Mouse (Mus musculus): ENCODE measurements around the gene Ywhae. TPM values are rescaled to one million over a fixed set of nuclear protein-coding genes. Genes with fewer than 3 reads are reported as not detected.

The Ywhae gene
- total RNA-seq, 2 experiments from 2014 or later = 591 to 594 TPM

DNA sequence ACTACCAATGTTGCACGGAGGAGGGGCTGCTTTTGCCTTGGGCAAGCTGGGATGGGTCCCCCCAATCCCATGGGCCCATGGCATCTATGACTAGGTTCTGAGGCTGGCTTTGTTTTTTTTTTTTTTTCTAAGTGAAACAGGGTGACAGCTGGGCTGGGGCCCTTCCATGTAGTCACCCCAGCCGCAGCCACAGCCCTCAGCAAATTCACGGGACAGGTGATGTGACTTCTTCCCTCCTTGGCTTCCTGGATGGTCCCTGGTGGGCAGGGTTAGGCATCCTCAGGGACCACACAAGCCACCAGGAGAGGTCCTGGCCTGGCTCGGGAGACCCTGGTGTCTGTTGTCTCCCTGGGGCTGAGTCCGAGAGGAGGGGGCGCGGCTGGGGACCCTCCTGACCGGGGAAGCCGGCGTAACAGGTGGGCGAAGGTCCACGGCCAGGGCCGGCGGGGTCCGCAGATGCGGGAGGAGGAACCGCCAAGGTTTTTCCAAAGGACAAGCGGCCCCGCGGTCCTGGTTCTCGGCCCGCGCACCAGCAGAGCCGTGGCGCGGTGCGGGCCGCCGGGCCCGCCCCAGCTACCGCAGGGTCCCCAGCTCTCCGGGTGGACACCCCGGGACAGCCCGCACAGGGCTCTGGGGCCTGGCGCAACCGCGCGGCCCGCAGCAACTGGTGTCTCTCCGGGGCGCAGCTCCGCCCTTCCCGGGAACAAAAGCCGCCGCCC lies 62.1 kb downstream of the Ywhae start:
- no peak for DNase-seq

- peak; percentile 55 for DNase-seq
These were observed 62.6 kb downstream of the Ywhae start for GRCm38 (mm10) chr11:75795321-75795636.

DNA sequence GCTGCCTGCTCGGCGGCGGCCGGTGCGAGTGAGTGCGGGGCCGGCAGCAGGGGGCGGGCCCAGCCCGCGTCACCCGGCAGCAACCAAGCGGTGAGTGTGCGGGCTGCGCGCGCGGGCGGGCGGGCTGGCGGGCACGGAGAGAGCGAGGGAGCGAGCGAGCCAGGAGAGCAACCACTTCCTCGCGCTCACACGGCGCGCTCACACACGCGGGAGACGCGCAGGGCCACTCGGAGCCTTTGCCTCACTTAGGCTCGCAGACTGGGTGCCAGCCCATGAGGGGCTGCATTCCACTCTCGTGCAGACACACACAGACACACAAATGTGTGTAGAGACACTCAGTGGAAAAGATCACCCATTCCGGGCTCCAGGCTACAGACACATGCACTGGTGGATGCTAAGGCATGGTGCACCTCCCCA lies 63.4 kb downstream of the Ywhae start, which contains the start of gene Doc2b:
Doc2b (minus strand) TSS at position 21 of the 417 bp plus-strand sequence.
- peak; percentile 78 for DNase-seq

DNA sequence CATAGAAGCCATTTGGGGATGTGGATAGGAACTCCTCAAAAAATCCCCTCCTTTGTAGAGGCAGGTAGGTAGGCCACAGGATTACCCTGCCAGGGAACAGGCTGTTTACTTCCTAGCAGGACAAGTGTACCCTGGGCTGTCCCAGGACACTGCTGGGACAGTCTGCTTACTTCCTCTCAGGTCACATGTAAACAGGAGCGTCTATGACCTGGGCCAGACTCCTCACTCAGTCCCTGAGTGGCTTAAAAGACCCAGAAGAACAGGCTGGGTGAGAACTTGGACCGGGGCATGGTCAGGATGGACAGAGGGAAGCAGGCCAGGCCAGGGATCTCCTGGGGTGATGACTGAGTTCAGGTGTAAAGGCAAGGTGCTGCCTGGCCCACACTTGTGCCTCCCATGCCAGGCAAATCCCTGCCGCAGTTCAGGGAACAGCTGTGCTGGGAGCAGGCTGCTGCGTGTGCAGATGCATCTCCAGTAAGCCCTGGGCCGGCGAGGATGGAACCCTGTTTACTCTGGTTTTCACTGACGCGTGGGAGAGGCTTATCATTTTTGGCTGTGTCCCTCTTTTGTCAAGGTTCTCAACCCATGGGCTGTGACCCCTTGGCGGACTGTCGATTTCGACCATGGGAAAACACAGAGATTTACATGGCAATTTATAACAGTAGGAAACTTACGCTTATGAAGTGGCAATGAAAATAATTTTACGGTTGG lies 64.0 kb downstream of the Ywhae start:
- DNase-seq = no peak

DNA sequence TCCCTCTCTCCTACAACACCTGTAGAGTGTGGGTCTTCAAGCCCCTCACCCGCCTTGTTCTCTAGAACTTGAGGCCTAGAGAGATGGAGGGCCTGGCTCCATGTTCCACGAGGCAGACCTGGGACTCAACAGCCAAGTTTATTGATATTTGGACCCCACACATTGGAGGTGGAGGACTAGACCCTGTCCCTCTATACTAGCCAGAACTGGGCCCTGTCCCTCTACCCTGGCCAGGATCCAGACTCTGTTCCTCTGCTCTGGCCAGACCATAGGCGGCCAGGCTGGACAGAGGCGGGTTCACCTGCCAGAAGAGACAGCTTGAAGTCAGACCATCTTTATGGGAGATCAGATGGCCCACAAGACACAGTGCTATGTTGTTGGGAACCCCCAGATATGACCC lies 68.7 kb downstream of the Ywhae start:
- no peak for DNase-seq

DNA sequence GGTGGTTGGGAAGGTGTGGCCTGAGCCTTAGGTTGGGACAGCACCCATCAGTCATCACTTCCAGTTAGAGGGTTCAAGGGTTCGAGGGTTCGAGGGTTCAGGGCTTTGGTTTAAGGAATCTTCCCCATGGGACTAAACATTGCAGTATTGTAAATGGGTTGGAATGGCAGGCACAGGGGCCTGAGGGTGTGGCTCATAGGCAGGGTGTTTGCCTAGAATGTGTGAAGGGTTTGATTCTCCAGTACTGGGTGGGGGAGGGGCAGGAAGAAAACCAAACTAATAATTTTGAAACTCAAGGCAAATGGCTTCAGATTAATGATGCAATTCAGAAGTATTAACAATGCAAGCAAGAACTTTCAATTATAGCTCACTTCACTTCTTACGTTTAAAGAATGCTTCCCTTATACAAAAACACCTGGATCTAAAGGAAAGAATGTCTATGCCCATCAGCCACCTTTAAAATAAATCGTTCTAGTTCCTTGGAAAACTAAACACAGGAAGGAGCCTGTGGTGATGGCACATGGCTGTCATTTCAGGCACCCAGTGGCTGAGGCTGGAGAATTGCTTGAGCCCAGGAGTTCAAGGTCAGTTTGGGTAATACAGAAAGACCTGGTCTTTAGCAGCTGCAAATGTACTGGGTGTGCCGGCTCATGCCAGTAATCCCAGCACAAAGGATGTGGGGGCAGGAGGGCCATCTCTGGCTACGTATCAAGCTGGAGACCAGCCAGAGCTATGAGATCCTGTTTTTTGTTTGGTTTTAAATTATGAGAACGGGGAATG lies 69.3 kb downstream of the Ywhae start:
- no peak for DNase-seq

DNA sequence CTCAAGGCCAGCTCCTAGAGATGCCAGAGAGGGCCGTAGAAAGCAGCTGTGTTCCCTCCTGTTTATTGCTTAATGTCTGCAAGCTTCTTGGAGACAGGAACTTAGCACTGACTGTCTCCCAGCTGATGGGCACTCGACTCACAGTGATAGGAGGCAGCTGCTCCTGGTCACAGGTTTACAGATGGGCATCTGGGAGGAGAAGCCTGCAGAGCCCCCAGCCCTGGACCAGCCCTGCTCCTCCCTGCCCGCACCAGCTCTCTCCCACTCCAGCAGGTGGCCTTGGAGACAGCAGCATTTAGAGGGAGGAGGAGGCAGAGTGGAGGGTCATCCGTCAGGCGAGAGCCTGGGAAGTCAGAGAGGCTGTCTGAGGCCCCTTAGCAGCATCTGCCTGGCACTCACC lies 74.8 kb downstream of the Ywhae start:
- DNase-seq = peak; percentile 41

DNA sequence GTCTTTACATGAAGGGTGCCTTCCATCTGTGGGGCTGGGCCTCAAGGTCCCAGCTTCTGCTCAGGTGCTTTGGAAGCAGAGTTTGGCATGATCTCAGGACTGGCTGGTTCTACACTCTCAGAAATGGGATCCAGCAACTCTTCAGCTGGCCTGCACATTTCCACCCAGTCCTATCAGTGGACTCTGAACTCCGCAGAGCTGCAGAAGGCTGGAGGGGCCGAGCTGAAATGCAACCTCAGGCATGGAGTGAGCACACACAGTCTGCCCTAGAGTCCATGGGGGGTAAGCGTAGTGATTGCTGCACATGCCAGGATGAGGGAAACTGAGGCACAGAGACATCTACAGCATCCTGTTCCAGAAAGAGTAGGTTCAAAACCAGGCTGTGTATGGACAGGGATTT lies 77.9 kb downstream of the Ywhae start:
- DNase-seq = no peak

- peak; percentile 97 for DNase-seq
These were observed 79.2 kb downstream of the Ywhae start for GRCm38 (mm10) chr11:75811900-75812299.

- peak; percentile 52 for DNase-seq
These were observed 80.4 kb downstream of the Ywhae start for GRCm38 (mm10) chr11:75813085-75813484.

Other genes with a start within 250 kb of the Ywhae start
- 100 to 1,000 TPM; 112 to 130 TPM for gene Prpf8, start 246.1 kb upstream of the Ywhae start, total RNA-seq (2021)
- 10 to 100 TPM; 17.3 to 23.7 TPM for gene Rilp, start 222.8 kb upstream of the Ywhae start, total RNA-seq (2021)
- gene Scarf1, start 219.3 kb upstream of the Ywhae start, total RNA-seq (2021) = 10 to 100 TPM; 13.3 to 20.0 TPM
- 10 to 100 TPM; 21.1 to 27.9 TPM for gene Slc43a2, start 201.2 kb upstream of the Ywhae start, total RNA-seq (2021)
- gene Pitpna, start 144.8 kb upstream of the Ywhae start, total RNA-seq (2021) = 100 to 1,000 TPM; 130 to 139 TPM
- gene Inpp5k, start 101.9 kb upstream of the Ywhae start, total RNA-seq (2021) = 10 to 100 TPM; 30.7 to 43.0 TPM
- gene Myo1c, start 82.4 kb upstream of the Ywhae start, total RNA-seq (2021) = 100 to 1,000 TPM; 128 to 132 TPM
- gene Crk, start 53.6 kb upstream of the Ywhae start, total RNA-seq (2021) = 10 to 100 TPM; 93.2 to 96.5 TPM
- gene Doc2b, start 63.2 kb downstream of the Ywhae start, total RNA-seq (2021) = 10 to 100 TPM; 13.6 to 20.3 TPM
- gene Rph3al, start 205.6 kb downstream of the Ywhae start, total RNA-seq (2021) = 10 to 100 TPM; 11.2 to 12.2 TPM